ENCODE assay signal across 1 mouse cellular context in genomic region chr2:129181509-129181908, GRCm38 (mm10).
TF ChIP-seq lines count a peak whose summit lies in the region.

No protein-coding gene starts in this region.

TF ChIP-seq in MEL, 35 proteins besides CTCF, POLR2A, EP300 and RAD21:
- TF ChIP-seq MAFK (IDR thresholded peaks at IDR 0.05; ENCODE audit: borderline replicate concordance, low read depth, low read length) (no peak), MAX (IDR thresholded peaks at IDR 0.05; ENCODE audit: low read length) (no peak), SMC3 (IDR thresholded peaks at IDR 0.05; ENCODE audit: low read depth, low read length) (peak; percentile 40), ZC3H11A (IDR thresholded peaks at IDR 0.05; ENCODE audit: low read depth, low read length) (peak; percentile 50)
TF ChIP-seq in MEL: peak in this region for 2.
